Mouse (Mus musculus) right cerebral cortex, postnatal 25 days (tissue): Measurements from ENCODE around the gene Odaph.

Experiments used
- DNase-seq: peaks from one replicate; pipeline ENCODE4 v3.0.0; 2022

The Odaph gene

GRCm38 (mm10) chr5:91991191-91991937, 4.1 kb downstream of the Odaph start:
- no peak for DNase-seq

- DNase-seq = no peak
Measured at GRCm38 (mm10) chr5:91993061-91993460, 5.8 kb downstream of the Odaph start.

GRCm38 (mm10) chr5:91994546-91994945, 7.3 kb downstream of the Odaph start:
- DNase-seq = peak; percentile 53

GRCm38 (mm10) chr5:92000770-92001169, 13.5 kb downstream of the Odaph start:
- DNase-seq = no peak

- DNase-seq = no peak
Measured at GRCm38 (mm10) chr5:92003011-92003410, 15.7 kb downstream of the Odaph start.

DNA sequence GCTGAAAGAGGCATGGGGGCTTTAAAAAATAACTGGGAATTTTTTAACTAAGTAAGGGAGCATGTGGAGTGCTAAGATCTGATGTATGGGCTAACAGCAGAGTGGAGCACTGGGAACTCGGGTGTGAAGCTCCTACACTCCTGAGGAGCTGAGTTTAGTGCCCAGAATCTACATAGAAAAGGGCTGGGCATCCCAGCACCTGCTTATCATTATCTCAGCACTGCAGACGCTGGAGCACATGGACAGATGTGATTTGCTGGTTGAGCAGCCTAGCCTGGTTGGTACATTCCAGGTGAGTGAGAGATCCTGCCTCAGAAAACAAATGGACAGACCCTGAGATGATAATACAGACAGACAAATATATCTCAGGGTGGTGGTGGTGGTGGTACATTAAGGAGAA, 22.6 kb downstream of the Odaph start:
- no peak for DNase-seq

DNA sequence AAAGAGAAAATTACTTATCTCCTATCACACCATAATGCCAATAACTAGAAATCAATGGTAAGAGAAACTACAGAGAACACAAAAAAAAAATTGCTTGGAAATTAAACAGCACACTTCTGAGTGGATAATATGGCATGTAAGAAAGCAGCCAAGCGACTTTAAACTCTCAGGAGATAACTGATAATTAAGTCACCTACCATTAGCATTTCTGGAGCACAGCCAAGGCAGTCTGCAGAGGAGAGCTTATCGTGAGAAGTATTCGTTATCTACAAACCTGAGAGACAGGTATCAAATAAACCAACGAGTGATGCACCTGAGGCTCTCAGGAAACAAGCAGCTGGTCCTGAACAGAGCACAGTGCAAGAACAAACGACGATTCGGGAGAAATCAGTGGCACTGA, 24.5 kb downstream of the Odaph start:
- no peak for DNase-seq

- DNase-seq = no peak
Measured at GRCm38 (mm10) chr5:92019960-92020359, 32.7 kb downstream of the Odaph start.

GRCm38 (mm10) chr5:92042377-92043348, 55.4 kb downstream of the Odaph start:
- peak; percentile 96 for DNase-seq

- DNase-seq = no peak
Measured at GRCm38 (mm10) chr5:92043783-92044182, 56.5 kb downstream of the Odaph start, which contains the start of gene Cdkl2. Cdkl2 (minus strand) TSS chr5:92043883.
